Mouse (Mus musculus) layer of hippocampus, postnatal 36 days (tissue): ENCODE data around the gene Gm4858. TPM values are rescaled to one million over a fixed set of nuclear protein-coding genes. Genes with fewer than 3 reads are reported as not detected.
"Not testable (repeated sequence)": the region's sequence is repeated elsewhere in the genome, so short reads cannot be mapped to it uniquely, and the experiment has no call there.

Source experiments
- DNase-seq, 2 experiments: peaks; one replicate each; pipeline ENCODE4 v3.0.0; 2022
- total RNA-seq, 2 experiments: library from RNA; stranded (reverse); gene quantifications; 2 replicates each; pipeline ENCODE4 v1.2.3; 2021

Gm4858 gene
- not detected for total RNA-seq

- DNase-seq = not testable (repeated sequence)
Measured at GRCm38 (mm10) chr3:93068523-93068922, at the start of gene Gm4858. TSS of gene Gm4858 (plus strand) at chr3:93068823.

GRCm38 (mm10) chr3:93018960-93019359 is 49.7 kb upstream of the Gm4858 start, which contains the start of gene Lce1m:
TSS of gene Lce1m (minus strand) at chr3:93019060.
- no peak for DNase-seq

GRCm38 (mm10) chr3:93021171-93021570 is 47.5 kb upstream of the Gm4858 start:
- no peak for DNase-seq

- no peak for DNase-seq
Measured at GRCm38 (mm10) chr3:93023411-93024184, 45.0 kb upstream of the Gm4858 start.

GRCm38 (mm10) chr3:93025486-93025885 is 43.1 kb upstream of the Gm4858 start:
- DNase-seq = no peak

GRCm38 (mm10) chr3:93031450-93031849 is 37.2 kb upstream of the Gm4858 start:
- peak in 1 of 2 experiments; percentile 10 for DNase-seq

- DNase-seq = no peak
Measured at GRCm38 (mm10) chr3:93050182-93050581, 18.4 kb upstream of the Gm4858 start.

GRCm38 (mm10) chr3:93052826-93053474 is 15.7 kb upstream of the Gm4858 start:
- no peak for DNase-seq

- DNase-seq = no peak
Measured at GRCm38 (mm10) chr3:93086631-93087030, 18.0 kb downstream of the Gm4858 start.

- not testable (repeated sequence) for DNase-seq
Measured at GRCm38 (mm10) chr3:93093581-93093980, 25.0 kb downstream of the Gm4858 start.

- no peak for DNase-seq
Measured at GRCm38 (mm10) chr3:93096447-93096846, 27.8 kb downstream of the Gm4858 start.

- DNase-seq = no peak
Measured at GRCm38 (mm10) chr3:93111668-93112067, 43.0 kb downstream of the Gm4858 start.

GRCm38 (mm10) chr3:93114481-93114880 is 45.9 kb downstream of the Gm4858 start:
- peak in 1 of 2 experiments; percentile 19 for DNase-seq

GRCm38 (mm10) chr3:93119101-93119500 is 50.5 kb downstream of the Gm4858 start:
- no peak for DNase-seq

Other genes starting within 250 kb of the Gm4858 start
- not detected for gene Kprp, start 241.6 kb upstream of the Gm4858 start, total RNA-seq
- not detected for gene Lce1l, start 217.5 kb upstream of the Gm4858 start, total RNA-seq
- not detected for gene 2310050C09Rik, start 198.6 kb upstream of the Gm4858 start, total RNA-seq
- not detected for gene Lce3a, start 142.6 kb upstream of the Gm4858 start, total RNA-seq
- not detected for gene Lce3b, start 135.8 kb upstream of the Gm4858 start, total RNA-seq
- not detected for gene Lce3c, start 124.3 kb upstream of the Gm4858 start, total RNA-seq
- not detected for gene Lce3d, start 111.4 kb upstream of the Gm4858 start, total RNA-seq
- not detected for gene Lce3e, start 101.8 kb upstream of the Gm4858 start, total RNA-seq
- not detected for gene Lce3f, start 76.6 kb upstream of the Gm4858 start, total RNA-seq
- gene Crct1, start 53.1 kb upstream of the Gm4858 start, total RNA-seq = not detected
- not detected for gene Lce1m, start 49.8 kb upstream of the Gm4858 start, total RNA-seq
- gene Crnn, start 76.0 kb downstream of the Gm4858 start, total RNA-seq = not detected
- gene Flg2, start 128.5 kb downstream of the Gm4858 start, total RNA-seq = not detected
- not detected for gene Flg, start 204.7 kb downstream of the Gm4858 start, total RNA-seq